Mouse (Mus musculus) intestine, postnatal 0 days (tissue): ENCODE results near the gene Cyp4a32. TPM values are rescaled to one million over a fixed set of nuclear protein-coding genes. Genes with fewer than 3 reads are reported as not detected.

Experiments used
- ATAC-seq: fragments of 200-750 bp; cut with Nextera tagmentation; 2 replicates; pipeline ENCODE4 v1.8.0; 2017; ENCODE audit warnings: mild to moderate bottlenecking, moderate TSS enrichment, moderate library complexity
- H3K27ac ChIP-seq: fragments of 300-500 bp; sonication (generic); 2 replicates; pipeline ENCODE4 v1.5.1; 2014; ENCODE audit warnings: mild to moderate bottlenecking, low read depth, low read length, moderate library complexity
- H3K27me3 ChIP-seq: fragments of 300-500 bp; sonication (generic); replicated peaks from 2 replicates; pipeline ENCODE4 v1.6.1; 2014; ENCODE audit warnings: low read length, mixed read lengths; ENCODE audit not compliant: control insufficient read depth, insufficient read depth
- H3K36me3 ChIP-seq: fragments of 300-500 bp; sonication (generic); 2 replicates; pipeline ENCODE4 v1.6.1; 2014; ENCODE audit warnings: mild to moderate bottlenecking, moderate library complexity; ENCODE audit not compliant: control insufficient read depth, insufficient read depth
- H3K4me1 ChIP-seq: fragments of 300-500 bp; sonication (generic); replicated peaks from 2 replicates; pipeline ENCODE4 v1.6.1; 2014; ENCODE audit warnings: antibody characterized with exemption, low read length, mixed read lengths; ENCODE audit not compliant: control insufficient read depth, insufficient read depth
- H3K4me2 ChIP-seq: fragments of 300-500 bp; sonication (generic); replicated peaks from 2 replicates; pipeline ENCODE4 v1.6.1; 2014; ENCODE audit warnings: low read depth, mild to moderate bottlenecking, moderate library complexity
- H3K4me3 ChIP-seq: fragments of 300-500 bp; sonication (generic); 2 replicates; pipeline ENCODE4 v1.5.1; 2014; ENCODE audit warnings: low read depth, low read length
- H3K9ac ChIP-seq: fragments of 300-500 bp; sonication (generic); 2 replicates; pipeline ENCODE4 v1.6.1; 2014; ENCODE audit warnings: mild to moderate bottlenecking, low read depth, low read length
- H3K9me3 ChIP-seq: fragments of 300-500 bp; sonication (generic); 2 replicates; pipeline ENCODE4 v1.6.1; 2016; ENCODE audit warnings: mixed run types; ENCODE audit not compliant: control insufficient read depth
- CTCF ChIP-seq: sonication (generic); IDR thresholded peaks from 2 replicates; pipeline ENCODE4 v1.5.1; 2016; ENCODE audit warnings: low read depth, mild to moderate bottlenecking, control low read depth, antibody characterized with exemption, moderate library complexity
- WGBS: fragments of 180-500 bp; shearing (Covaris S2); extraction: QIAGEN DNeasy Blood & Tissue Kit; methylation state at CpG from one replicate; pipeline ENCODE4 v1.1.7; 2014; 5-methylcytosine and 5-hydroxymethylcytosine counted together
- polyA plus RNA-seq: library from polyadenylated mRNA; unstranded; fragments of >200 nt; fragmentation: Nextera tagmentation; extraction: Ambion mirVana; gene quantifications from 2 replicates; pipeline ENCODE4 v1.2.1, GENCODE M21; 2015

Cyp4a32 gene
- polyA plus RNA-seq, 1 experiment from 2014 or later = not detected

- Histone ChIP-seq H3K36me3 (no peaks in the 10 kb centered on the region), H3K27ac (no peak overlapping the region), H3K9me3 (no peaks in the 10 kb centered on the region), H3K4me2 (peak overlapping the region; percentile 87), H3K27me3 (no peaks in the 10 kb centered on the region), H3K4me3 (peak overlapping the region; percentile 44), H3K9ac (peak overlapping the region; percentile 42; the same call in 1 of the 2 replicates), H3K4me1 (no peaks in the 10 kb centered on the region)
- TF ChIP-seq CTCF = no peak
- ATAC-seq = peak; percentile 45; the same call in 1 of the 2 replicates
- 2% methylated on average over 34 of the region's 34 CpGs for WGBS
Observed at GRCm38 (mm10) chr4:115657104-115657866, 56.5 kb downstream of the Cyp4a32 start.

- peak overlapping the region; percentile 87 for H3K4me2 ChIP-seq
- H3K9ac ChIP-seq = no peak overlapping the region
- TF ChIP-seq CTCF = no peak
- H3K4me3 ChIP-seq = 0 out of 2 replicates have a peak overlapping the region, but pooled peaks have one; percentile 44
- H3K36me3 ChIP-seq = no peaks in the 10 kb centered on the region
- no peak overlapping the region for H3K27ac ChIP-seq
- no peak for ATAC-seq
- H3K4me1 ChIP-seq = no peaks in the 10 kb centered on the region
- no peaks in the 10 kb centered on the region for H3K9me3 ChIP-seq
- H3K27me3 ChIP-seq = no peaks in the 10 kb centered on the region
Observed at GRCm38 (mm10) chr4:115657867-115658249, 57.1 kb downstream of the Cyp4a32 start.

- no peaks in the 10 kb centered on the region for H3K36me3 ChIP-seq
- no peaks in the 10 kb centered on the region for H3K9me3 ChIP-seq
- H3K4me2 ChIP-seq = no peak overlapping the region
- H3K27me3 ChIP-seq = no peaks in the 10 kb centered on the region
- H3K27ac ChIP-seq = no peak overlapping the region
- TF ChIP-seq CTCF = 0 out of 2 replicates have a peak, but pooled peaks have one; percentile 6
- peak; percentile 79 for ATAC-seq
- H3K4me3 ChIP-seq = no peak overlapping the region
- no peak overlapping the region for H3K9ac ChIP-seq
- H3K4me1 ChIP-seq = no peaks in the 10 kb centered on the region
Observed at GRCm38 (mm10) chr4:115659190-115659589, 58.4 kb downstream of the Cyp4a32 start.

Other genes starting within 250 kb of the Cyp4a32 start
- 0.07 and 0.20 TPM in 2 replicates for gene Cyp4a12b, start 189.3 kb upstream of the Cyp4a32 start, polyA plus RNA-seq
- not detected in 2 replicates for gene Cyp4a30b, start 148.4 kb upstream of the Cyp4a32 start, polyA plus RNA-seq
- gene Cyp4a14, start 104.8 kb upstream of the Cyp4a32 start, polyA plus RNA-seq = 0.09 TPM in 1 of 2 replicates, not detected in the other
- 3.5 and 3.6 TPM in 2 replicates for gene Cyp4a10, start 82.7 kb upstream of the Cyp4a32 start, polyA plus RNA-seq
- gene Cyp4a31, start 37.3 kb upstream of the Cyp4a32 start, polyA plus RNA-seq = not detected in 2 replicates
- gene Cyp4b1, start 46.8 kb downstream of the Cyp4a32 start, polyA plus RNA-seq = 2.6 TPM in 2 replicates
- 33.3 and 35.0 TPM in 2 replicates for gene Efcab14, start 136.8 kb downstream of the Cyp4a32 start, polyA plus RNA-seq
- 0.33 and 0.44 TPM in 2 replicates for gene Tex38, start 180.0 kb downstream of the Cyp4a32 start, polyA plus RNA-seq
- 40.8 and 43.2 TPM in 2 replicates for gene Atpaf1, start 183.8 kb downstream of the Cyp4a32 start, polyA plus RNA-seq
- gene Mob3c, start 227.1 kb downstream of the Cyp4a32 start, polyA plus RNA-seq = 11.8 and 13.6 TPM in 2 replicates
- 12.8 and 15.1 TPM in 2 replicates for gene Mknk1, start 238.2 kb downstream of the Cyp4a32 start, polyA plus RNA-seq